Mouse (Mus musculus) neural tube, embryonic 14.5 days (tissue): ENCODE measurements around the gene Sat2. TPM values are rescaled to one million over a fixed set of nuclear protein-coding genes. Genes with fewer than 3 reads are reported as not detected.
A peak's percentile ranks its signal among the peaks of the same experiment; 100 is the strongest.
"Not testable (repeated sequence)": the region's sequence is repeated elsewhere in the genome, so short reads cannot be mapped to it uniquely, and the experiment has no call there.

Source experiments
- ATAC-seq: fragments of 200-750 bp; cut with Nextera tagmentation; 2 replicates; pipeline ENCODE4 v1.8.0; 2017; ENCODE audit warnings: low read depth, mild to moderate bottlenecking, moderate TSS enrichment, moderate library complexity
- H3K27ac ChIP-seq: fragments of 300-500 bp; sonication (generic); 2 replicates; pipeline ENCODE4 v1.5.1; 2014; ENCODE audit warnings: low read depth, mild to moderate bottlenecking, control low read depth, low read length, moderate library complexity, mixed read lengths
- H3K27me3 ChIP-seq: fragments of 300-500 bp; sonication (generic); 2 replicates; pipeline ENCODE4 v1.6.1; 2014; ENCODE audit warnings: low read length; ENCODE audit not compliant: control insufficient read depth, insufficient read depth
- H3K36me3 ChIP-seq: fragments of 300-500 bp; sonication (generic); 2 replicates; pipeline ENCODE4 v1.6.1; 2014; ENCODE audit warnings: low read length, mixed read lengths; ENCODE audit not compliant: control insufficient read depth, insufficient read depth
- H3K4me1 ChIP-seq: fragments of 300-500 bp; sonication (generic); 2 replicates; pipeline ENCODE4 v1.6.1; 2014; ENCODE audit warnings: low read length; ENCODE audit not compliant: control insufficient read depth, insufficient read depth
- H3K4me2 ChIP-seq: fragments of 300-500 bp; sonication (generic); 2 replicates; pipeline ENCODE4 v1.6.1; 2014; ENCODE audit warnings: mild to moderate bottlenecking, low read depth, low read length, control low read depth
- H3K4me3 ChIP-seq: fragments of 300-500 bp; sonication (generic); 2 replicates; pipeline ENCODE4 v1.5.1; 2014; ENCODE audit warnings: low read depth, low read length, control low read depth, mixed read lengths
- H3K9ac ChIP-seq: fragments of 300-500 bp; sonication (generic); replicated peaks from 2 replicates; pipeline ENCODE4 v1.6.1; 2014; ENCODE audit warnings: low read depth, mild to moderate bottlenecking, control low read depth, low read length, mixed read lengths
- H3K9me3 ChIP-seq: fragments of 300-500 bp; sonication (generic); 2 replicates; pipeline ENCODE4 v1.6.1; 2016; ENCODE audit warnings: low read length; ENCODE audit not compliant: control insufficient read depth
- WGBS: fragments of 180-500 bp; shearing (Covaris S2); extraction: QIAGEN DNeasy Blood & Tissue Kit; methylation state at CpG from one replicate; pipeline ENCODE4 v1.1.7; 2014; 5-methylcytosine and 5-hydroxymethylcytosine counted together
- polyA plus RNA-seq: library from polyadenylated mRNA; unstranded; fragments of >200 nt; fragmentation: Nextera tagmentation; extraction: Ambion mirVana; gene quantifications from 2 replicates; pipeline ENCODE4 v1.2.1, GENCODE M21; 2014

The Sat2 gene
- polyA plus RNA-seq, 1 experiment from 2014 or later = 25.1 TPM

DNA sequence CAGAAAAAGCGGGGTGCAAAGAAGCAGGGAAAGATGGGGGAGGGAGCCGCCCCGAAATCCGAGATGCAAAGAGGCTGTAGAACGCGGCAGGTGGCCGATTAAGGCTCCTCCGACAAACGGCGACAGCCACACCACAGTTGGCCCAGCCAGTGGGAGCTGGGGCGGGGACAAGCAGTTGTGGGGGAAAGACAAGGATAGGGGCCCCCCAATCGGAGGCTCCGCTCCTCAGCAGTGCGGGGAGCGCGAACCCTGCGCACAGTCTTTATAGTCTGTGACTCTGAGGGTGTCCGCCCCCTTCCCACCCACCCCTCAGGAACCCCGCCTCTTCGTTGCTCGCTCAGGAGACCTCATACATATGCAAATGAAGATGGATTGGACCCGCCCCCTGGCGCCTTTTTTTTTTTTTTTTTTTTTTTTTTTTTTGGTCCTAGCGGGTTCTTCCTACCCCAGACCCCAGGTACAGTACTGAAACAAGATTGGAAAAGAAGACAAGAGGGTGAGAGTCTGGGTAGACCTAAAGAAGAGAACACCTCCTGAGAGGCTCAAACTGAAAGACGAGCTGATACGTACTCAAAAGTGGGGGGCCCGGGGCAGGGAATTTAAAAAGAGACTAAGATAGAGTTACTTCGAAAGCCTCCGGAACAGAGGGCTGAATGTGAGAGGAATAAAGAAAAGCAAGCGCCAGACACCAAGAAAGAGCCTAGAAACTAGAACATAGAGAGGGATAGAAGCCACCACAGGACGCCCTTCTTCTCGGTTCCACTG lies 15.9 kb upstream of the Sat2 start, which contains the start of gene Atp1b2:
Gene Atp1b2 (minus strand): TSS at position 217 of the 765 bp plus-strand sequence.
- H3K36me3 ChIP-seq = no peaks in the 10 kb centered on the region; the same call in 1 of the 2 replicates
- ATAC-seq = peak; percentile 91
- H3K4me1 ChIP-seq = peaks cover 8% of the 10 kb centered on the region
- peak within 1 kb of the TSS; percentile 54 for H3K4me3 ChIP-seq
- peak within 1 kb of the TSS; percentile 55 for H3K9ac ChIP-seq
- H3K27ac ChIP-seq = peak within 1 kb of the TSS; percentile 58; the same call in 1 of the 2 replicates
- no peaks in the 10 kb centered on the region for H3K9me3 ChIP-seq
- WGBS = 2% methylated on average over 32 of the region's 32 CpGs
- H3K4me2 ChIP-seq = peak within 1 kb of the TSS; percentile 98
- H3K27me3 ChIP-seq = no peaks in the 10 kb centered on the region

DNA sequence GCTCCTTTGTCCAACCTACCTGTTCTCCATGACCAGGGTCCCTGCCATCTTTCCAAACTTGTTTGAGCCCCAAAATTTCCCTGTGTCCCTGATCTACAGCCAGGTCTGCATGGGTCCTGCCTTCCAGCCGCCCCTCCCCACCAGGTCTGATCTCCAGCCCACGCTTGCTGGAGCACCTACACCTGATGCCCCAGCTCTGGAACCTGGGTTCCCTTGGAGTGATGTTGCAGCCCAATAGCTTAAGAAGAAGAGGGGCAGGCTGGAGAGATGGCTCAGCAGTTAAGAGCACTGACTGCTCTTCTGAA lies 15.4 kb upstream of the Sat2 start:
- Histone ChIP-seq H3K27me3 (no peaks in the 10 kb centered on the region), H3K9ac (no peak overlapping the region), H3K36me3 (no peaks in the 10 kb centered on the region), H3K4me3 (peak overlapping the region; percentile 54), H3K27ac (no peak overlapping the region), H3K4me2 (peak overlapping the region; percentile 98; the same call in 1 of the 2 replicates), H3K9me3 (no peaks in the 10 kb centered on the region), H3K4me1 (peaks cover 8% of the 10 kb centered on the region)
- 70% methylated on average over 2 of the region's 2 CpGs for WGBS
- ATAC-seq = no peak

DNA sequence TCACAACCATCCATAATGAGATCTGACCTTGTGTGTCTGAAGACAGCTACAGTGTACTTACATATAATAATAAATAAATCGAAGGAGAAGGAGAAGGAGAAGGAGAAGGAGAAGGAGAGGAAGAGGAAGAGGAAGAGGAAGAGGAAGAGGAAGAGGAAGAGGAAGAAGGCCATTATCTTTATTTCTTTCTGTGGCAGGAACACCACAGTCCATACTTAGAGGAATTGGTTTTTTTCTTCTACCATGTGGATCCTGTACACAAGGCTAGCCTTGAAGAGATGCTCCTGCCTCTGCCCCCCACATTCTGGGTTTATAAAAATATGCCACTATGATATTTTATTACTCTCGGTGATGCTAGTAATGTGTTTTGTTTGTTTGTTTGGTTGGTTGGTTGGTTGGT lies 15.0 kb upstream of the Sat2 start:
- no peaks in the 10 kb centered on the region for H3K9me3 ChIP-seq
- 90% methylated on average over 2 of the region's 2 CpGs for WGBS
- no peak for ATAC-seq
- H3K27ac ChIP-seq = no peak overlapping the region
- H3K27me3 ChIP-seq = no peaks in the 10 kb centered on the region
- H3K4me1 ChIP-seq = peaks cover 8% of the 10 kb centered on the region
- H3K36me3 ChIP-seq = no peaks in the 10 kb centered on the region
- H3K9ac ChIP-seq = no peak overlapping the region
- no peak overlapping the region for H3K4me2 ChIP-seq
- no peak overlapping the region for H3K4me3 ChIP-seq

DNA sequence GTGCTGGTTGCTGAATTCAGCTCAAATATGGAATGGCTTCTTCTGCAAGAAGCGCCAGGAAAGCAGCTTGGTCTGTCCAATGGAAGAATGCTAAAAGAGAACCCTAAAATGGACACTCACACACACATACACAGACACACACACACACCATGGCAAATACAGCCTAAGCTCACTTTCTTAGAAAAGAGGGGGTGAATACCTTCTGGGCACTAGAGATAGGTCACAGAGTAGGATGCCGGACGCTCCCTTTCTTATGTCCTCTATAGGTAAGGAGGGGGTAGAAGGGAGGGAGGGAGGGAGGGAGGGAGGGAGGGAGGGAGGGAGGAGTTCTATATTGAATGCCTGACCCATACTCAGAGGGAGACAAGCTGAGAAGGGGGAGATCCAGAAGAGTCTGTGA lies 13.3 kb upstream of the Sat2 start:
- H3K4me1 ChIP-seq = peaks cover 8% of the 10 kb centered on the region
- 94% methylated on average over 3 of the region's 3 CpGs for WGBS
- H3K27ac ChIP-seq = no peak overlapping the region
- no peaks in the 10 kb centered on the region for H3K27me3 ChIP-seq
- H3K36me3 ChIP-seq = no peaks in the 10 kb centered on the region
- H3K9ac ChIP-seq = no peak overlapping the region
- no peak for ATAC-seq
- no peak overlapping the region for H3K4me2 ChIP-seq
- H3K9me3 ChIP-seq = no peaks in the 10 kb centered on the region
- H3K4me3 ChIP-seq = no peak overlapping the region

DNA sequence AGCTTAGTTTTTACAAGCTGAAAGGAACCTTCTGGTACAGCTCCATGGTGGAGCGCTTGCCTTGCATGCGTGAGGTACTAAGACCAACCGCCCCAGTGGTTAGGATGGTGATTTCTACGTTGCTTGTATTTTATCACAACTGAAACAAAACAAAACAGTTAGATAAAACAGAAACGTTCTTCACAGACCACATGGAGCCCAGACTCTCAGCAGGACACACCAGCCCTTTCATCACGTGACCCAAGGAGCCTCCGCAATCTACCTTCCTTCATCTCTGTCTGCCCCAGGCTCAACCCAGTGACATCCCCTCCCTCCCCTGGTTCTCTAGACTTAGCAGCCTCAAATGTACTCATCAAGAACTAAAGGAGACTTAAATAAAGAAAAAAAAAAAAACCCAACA lies 12.4 kb upstream of the Sat2 start:
- ATAC-seq = no peak

DNA sequence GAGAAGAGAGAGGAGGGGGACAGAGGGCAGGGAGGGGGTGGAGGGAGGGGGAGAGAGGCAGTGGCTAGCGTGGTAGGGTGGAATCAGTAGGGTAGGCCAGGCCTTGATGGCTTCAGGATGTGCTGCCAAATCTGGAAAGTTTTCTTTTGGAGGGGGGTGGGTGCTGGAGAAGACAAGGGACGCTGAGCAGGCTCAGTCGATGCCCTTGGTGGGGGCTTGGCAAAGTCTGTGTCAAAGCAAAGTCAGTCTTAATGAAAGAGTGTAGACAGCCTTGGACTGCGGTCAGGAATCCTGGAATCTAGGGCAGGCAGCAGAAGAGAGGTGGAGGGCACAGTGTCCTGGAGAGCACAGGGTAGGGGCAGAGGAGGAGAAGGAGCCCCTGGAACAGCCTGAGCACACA lies 10.9 kb upstream of the Sat2 start:
- ATAC-seq = no peak
- WGBS = 58% methylated on average over 4 of the region's 4 CpGs

More for the DNA sequence above, 12.4 kb upstream of the Sat2 start:
- Histone ChIP-seq H3K4me1 (peaks cover 6% of the 10 kb centered on the region), H3K27me3 (no peaks in the 10 kb centered on the region), H3K27ac (no peak overlapping the region), H3K9me3 (no peaks in the 10 kb centered on the region), H3K9ac (no peak overlapping the region), H3K36me3 (no peaks in the 10 kb centered on the region), H3K4me3 (no peak overlapping the region), H3K4me2 (no peak overlapping the region)
- WGBS = 58% methylated on average over 7 of the region's 7 CpGs

DNA sequence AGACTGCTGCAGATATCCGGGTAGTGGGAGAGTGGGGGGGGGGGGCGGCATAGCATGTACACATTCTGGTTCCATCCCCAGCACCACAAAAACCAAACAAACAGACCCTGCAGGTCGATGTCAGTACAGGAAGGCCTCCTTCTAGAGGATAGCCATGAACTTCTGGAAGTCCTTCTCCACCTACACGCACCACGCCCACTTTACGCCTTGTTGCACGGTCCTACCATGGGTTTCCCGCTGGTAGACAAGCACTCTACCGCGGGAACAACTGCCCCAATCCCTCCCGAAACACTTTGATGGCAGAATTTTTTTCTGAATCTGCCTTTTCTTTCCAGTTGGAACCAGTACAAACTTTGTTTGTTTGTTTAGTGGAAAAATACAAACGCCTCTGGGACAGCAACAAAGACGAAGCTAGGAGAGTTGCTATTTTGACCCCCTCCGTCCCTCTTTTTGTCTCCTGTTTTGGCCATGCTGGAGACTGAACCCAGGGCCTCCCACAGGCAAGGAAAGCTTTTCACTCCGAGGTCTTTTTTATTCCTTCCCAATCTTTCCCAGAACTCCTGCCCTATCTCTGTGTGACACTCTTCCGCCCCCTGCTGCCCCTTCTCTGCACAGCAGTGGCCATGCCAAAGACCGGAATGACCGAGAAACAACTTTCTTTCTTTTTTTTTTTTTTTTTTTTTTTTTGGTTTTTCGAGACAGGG lies 8.1 kb upstream of the Sat2 start:
- no peaks in the 10 kb centered on the region for H3K4me1 ChIP-seq
- no peaks in the 10 kb centered on the region for H3K27me3 ChIP-seq
- 0 out of 2 replicates have a peak overlapping the region, but pooled peaks have one; percentile 0 for H3K4me2 ChIP-seq
- H3K4me3 ChIP-seq = no peak overlapping the region
- H3K27ac ChIP-seq = no peak overlapping the region
- no peaks in the 10 kb centered on the region for H3K9me3 ChIP-seq
- no peaks in the 10 kb centered on the region for H3K36me3 ChIP-seq
- 8% methylated on average over 18 of the region's 19 CpGs for WGBS
- ATAC-seq = no peak
- no peak overlapping the region for H3K9ac ChIP-seq

More for the DNA sequence above, 10.9 kb upstream of the Sat2 start:
- no peaks in the 10 kb centered on the region for H3K9me3 ChIP-seq
- no peak overlapping the region for H3K4me3 ChIP-seq
- H3K27me3 ChIP-seq = no peaks in the 10 kb centered on the region
- no peak overlapping the region for H3K9ac ChIP-seq
- H3K4me1 ChIP-seq = no peaks in the 10 kb centered on the region
- H3K4me2 ChIP-seq = no peak overlapping the region
- no peak overlapping the region for H3K27ac ChIP-seq
- no peaks in the 10 kb centered on the region for H3K36me3 ChIP-seq

DNA sequence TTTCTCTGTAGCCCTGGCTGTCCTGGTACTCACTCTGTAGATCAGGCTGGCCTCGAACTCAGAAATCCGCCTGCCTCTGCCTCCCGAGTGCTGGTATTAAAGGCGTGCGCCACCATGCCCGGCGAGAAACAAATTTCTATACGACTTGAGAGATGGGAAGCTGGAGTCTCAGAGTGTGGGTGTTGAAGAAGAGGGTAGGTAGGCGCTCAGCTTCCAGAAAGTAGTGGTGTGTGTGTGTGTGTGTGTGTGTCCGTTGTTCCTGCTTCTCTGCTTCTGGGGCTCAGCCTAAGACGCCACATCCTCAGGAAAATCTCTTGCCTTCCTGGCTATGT lies 7.6 kb upstream of the Sat2 start:
- H3K27me3 ChIP-seq, H3K4me1 ChIP-seq, ATAC-seq, H3K9ac ChIP-seq, H3K27ac ChIP-seq, H3K4me3 ChIP-seq, H3K4me2 ChIP-seq, H3K9me3 ChIP-seq, H3K36me3 ChIP-seq: not testable (repeated sequence)
- 57% methylated on average over 11 of the region's 11 CpGs for WGBS

DNA sequence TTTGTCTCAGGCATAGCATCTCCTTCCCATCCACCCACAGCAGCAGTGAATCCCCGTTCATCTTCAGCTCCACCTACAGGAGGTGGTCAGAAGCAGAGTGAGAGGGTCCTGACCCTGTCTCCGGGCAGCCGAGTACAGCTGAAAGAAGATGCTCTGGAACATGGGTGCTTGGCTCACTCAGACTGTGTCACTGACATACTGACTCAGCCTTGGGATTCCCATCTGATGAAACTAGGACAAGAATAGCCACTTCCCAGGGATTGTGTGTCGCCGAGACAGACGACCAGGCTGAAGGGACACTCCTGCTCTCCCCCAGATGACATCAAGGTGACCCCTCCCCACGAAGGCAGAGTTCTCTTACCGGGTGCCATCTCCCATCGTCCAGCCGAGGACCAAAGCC lies 5.0 kb upstream of the Sat2 start:
- no peaks in the 10 kb centered on the region for H3K4me1 ChIP-seq

More for the DNA sequence above, 5.0 kb upstream of the Sat2 start:
- H3K27ac ChIP-seq = no peak overlapping the region
- no peak overlapping the region for H3K4me2 ChIP-seq
- no peak for ATAC-seq
- no peaks in the 10 kb centered on the region for H3K27me3 ChIP-seq
- H3K9me3 ChIP-seq = no peaks in the 10 kb centered on the region
- H3K4me3 ChIP-seq = no peak overlapping the region
- no peak overlapping the region for H3K9ac ChIP-seq
- WGBS = 50% methylated on average over 10 of the region's 10 CpGs
- H3K36me3 ChIP-seq = no peaks in the 10 kb centered on the region
